Mouse (Mus musculus): ENCODE measurements around the gene Trim14. TPM values are rescaled to one million over a fixed set of nuclear protein-coding genes. Genes with fewer than 3 reads are reported as not detected.

Gene Trim14
- polyA plus RNA-seq, 1 experiment from 2014 or later, result 6.8 TPM

DNA sequence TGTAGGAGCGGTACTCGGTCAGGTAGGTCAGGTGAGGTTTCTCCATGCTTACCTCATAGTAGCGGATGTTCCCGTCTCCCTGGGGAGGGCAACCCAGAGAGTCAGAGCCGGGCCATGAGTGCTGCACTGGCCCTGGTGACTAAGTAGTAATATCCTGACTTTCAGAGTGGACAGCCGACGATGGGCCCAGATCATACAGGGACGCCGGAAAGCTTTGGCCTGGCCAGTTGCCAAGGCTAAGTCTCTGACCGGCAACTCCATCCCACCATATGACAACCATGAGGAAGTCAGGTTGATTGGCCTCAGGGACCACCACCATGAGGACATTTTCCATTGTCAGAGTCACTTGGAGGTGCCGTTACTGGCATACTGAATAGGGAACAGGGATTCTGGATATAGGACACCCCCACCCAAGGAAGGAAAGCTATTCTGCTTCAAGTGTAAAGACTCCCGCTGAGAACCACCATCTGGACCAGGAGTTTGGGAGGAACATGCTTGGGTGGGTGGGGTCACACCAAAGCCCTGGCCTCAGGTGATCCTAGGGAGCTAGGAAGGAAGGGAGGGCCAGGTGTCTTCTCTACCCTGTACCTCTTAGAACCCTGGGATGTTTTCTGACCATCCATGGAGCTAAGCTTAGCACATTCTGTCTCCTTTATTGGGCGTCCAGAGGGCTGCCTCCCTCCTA lies 7.6 kb upstream of the Trim14 start:
- H3K36me3 ChIP-seq, result no peaks in the 10 kb centered on the region
- ATAC-seq (ENCODE audit: low read depth) (no peak), DNase-seq (no peak)
- no peak overlapping the region for H3K9ac ChIP-seq
- H3K27me3 ChIP-seq, result peaks cover 1% of the 10 kb centered on the region
- H3K27ac ChIP-seq, result no peak overlapping the region
- 85% methylated on average over 13 of the region's 13 CpGs for WGBS (ENCODE audit: insufficient replicate concordance)
- H3K4me3 ChIP-seq (replicated peaks), result no peak overlapping the region
- peaks cover 11% of the 10 kb centered on the region for H3K4me1 ChIP-seq (replicated peaks)
- no peaks in the 10 kb centered on the region for H3K9me3 ChIP-seq (replicated peaks)
- no peak overlapping the region for H3K4me2 ChIP-seq

DNA sequence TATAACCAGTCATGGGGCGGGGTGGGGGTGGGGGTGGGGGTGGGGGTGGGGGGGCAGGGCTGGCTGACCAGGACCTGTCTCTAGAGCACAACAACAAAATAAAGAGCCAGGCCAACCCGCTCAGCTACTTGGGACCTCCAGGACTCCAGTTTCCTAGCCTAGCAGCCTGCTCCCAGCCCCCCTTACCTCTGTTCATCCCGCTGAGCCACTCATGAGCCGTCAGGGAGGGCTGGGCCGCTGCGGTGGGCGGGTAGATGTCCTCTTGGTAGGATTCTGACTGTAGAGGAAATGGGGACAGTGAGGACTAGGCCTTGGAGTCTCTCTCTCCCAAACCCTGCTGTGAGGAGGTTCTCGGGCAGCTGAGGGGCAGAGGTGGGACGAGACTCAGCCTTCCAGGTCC lies 5.8 kb upstream of the Trim14 start:
- H3K4me3 ChIP-seq (replicated peaks), result no peak overlapping the region
- no peak for ATAC-seq (ENCODE audit: low read depth)
- H3K36me3 ChIP-seq, result no peaks in the 10 kb centered on the region
- no peak overlapping the region for H3K4me2 ChIP-seq
- no peak for DNase-seq
- peaks cover 12% of the 10 kb centered on the region for H3K4me1 ChIP-seq (replicated peaks)
- H3K27me3 ChIP-seq, result peaks cover 14% of the 10 kb centered on the region
- H3K9me3 ChIP-seq (replicated peaks), result no peaks in the 10 kb centered on the region
- no peak overlapping the region for H3K9ac ChIP-seq
- H3K27ac ChIP-seq, result no peak overlapping the region
- WGBS (ENCODE audit: insufficient replicate concordance), result 59% methylated on average over 9 of the region's 9 CpGs

DNA sequence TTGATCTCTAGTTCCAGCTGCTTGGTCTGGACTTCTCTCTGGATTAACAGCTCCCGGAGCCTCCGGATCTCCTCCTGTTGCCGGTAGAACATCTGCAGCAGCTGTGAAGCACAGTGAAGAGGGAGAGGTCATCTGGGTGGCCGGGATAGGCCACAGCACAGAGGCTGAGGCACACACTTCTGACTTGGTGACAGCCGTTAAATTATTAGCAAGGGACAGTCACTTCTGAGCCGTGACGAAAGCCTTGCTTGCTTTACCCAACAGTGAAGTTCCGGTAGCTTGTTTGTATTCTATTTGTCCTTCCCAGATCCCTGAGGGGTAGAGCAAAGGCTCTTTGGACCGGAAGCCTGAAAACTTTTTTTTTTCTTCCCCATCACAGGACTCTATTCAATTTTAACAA lies 3.2 kb upstream of the Trim14 start:
- Histone ChIP-seq H3K9me3 (replicated peaks) (no peaks in the 10 kb centered on the region), H3K27me3 (peaks cover 39% of the 10 kb centered on the region), H3K4me1 (replicated peaks) (peaks cover 36% of the 10 kb centered on the region), H3K9ac (no peak overlapping the region), H3K4me3 (replicated peaks) (no peak overlapping the region), H3K36me3 (no peaks in the 10 kb centered on the region), H3K4me2 (no peak overlapping the region), H3K27ac (no peak overlapping the region)
- 72% methylated on average over 9 of the region's 9 CpGs for WGBS (ENCODE audit: insufficient replicate concordance)
- DNase-seq (no peak), ATAC-seq (ENCODE audit: low read depth) (no peak)

DNA sequence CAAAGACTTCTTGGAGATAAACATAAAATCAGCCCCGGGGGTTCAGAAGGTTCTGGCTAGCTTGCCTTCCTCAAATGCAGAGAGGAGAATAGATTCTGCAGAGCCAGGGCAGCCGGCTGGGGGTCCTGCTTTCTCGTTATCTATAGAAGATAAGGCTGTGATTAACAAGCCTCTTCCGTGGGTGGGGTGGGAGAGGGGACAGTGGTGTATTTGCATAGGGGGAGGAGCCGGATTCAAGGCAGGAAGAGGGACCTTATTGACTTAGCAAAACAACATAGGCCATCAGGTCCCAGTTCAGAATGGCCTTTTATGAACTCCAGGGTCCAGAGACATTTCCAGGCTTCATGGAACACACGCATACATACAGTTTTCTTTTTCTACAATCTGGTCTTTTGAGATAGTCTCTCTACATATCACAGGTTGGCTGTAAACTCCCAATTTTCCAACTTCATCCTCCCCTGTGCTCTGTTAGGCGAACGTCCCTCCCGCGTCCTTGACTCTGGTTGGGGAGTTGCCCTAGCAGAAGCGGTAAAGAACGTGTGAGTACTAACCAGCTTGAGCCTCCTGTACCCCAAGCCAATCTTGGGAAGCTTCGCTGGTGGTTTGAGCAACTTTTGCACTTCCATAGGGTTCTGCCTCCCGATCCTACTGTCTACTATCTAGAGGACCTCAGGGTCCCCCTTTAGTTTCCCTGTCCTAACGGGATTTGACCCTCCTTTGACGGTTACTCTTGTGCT lies 679 bp downstream of the Trim14 start:
- Histone ChIP-seq H3K9ac (peak overlapping the region; percentile 71), H3K4me2 (peak overlapping the region; percentile 84), H3K36me3 (0 out of 2 replicates have a peak, but pooled peaks cover 7% of the 10 kb centered on the region), H3K27me3 (peaks cover 56% of the 10 kb centered on the region), H3K9me3 (replicated peaks) (no peaks in the 10 kb centered on the region), H3K4me1 (replicated peaks) (peaks cover 30% of the 10 kb centered on the region), H3K4me3 (replicated peaks) (peak overlapping the region; percentile 67), H3K27ac (peak overlapping the region; percentile 75)
- WGBS (ENCODE audit: insufficient replicate concordance), result 2% methylated on average over 16 of the region's 16 CpGs
- peak; percentile 42 for ATAC-seq (ENCODE audit: low read depth)
- DNase-seq, result no peak

DNA sequence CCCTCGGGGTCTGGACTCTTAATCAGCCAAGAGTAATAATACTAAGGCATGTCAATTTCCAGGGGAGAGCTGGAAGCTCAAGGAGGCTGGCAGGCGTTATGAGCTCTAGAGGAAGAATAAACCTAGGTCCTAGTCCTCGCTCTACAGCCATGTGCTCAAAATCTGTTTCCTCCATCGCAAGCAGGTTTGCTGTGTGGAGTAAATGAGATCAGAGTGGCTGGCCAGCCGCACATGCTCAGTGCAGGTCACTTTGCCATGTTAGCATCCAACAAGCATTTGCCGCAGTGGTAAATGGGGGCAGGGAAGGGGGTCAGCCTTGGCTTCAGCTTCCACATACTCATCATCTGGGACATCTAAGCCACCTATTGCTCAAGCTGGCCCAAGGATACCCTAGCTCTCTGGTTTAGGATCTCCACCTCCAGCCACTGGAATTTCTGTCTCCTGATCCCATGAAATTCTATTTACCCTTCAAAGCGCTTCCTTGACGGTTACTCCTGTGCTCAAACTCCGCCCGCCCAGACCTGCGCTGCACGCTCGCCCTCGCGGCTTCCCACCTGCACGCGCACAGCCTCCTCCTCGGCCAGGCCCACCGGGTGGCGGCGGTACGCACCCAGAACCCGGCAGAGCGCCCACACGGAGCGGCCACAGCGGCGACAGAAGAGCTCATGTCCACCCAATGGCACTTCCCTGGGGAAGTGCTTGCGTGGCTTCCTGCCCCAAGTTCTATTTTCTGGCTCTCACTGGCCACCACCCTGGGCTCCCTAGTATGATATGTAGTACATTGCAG lies 1.8 kb downstream of the Trim14 start:
- 13% methylated on average over 29 of the region's 29 CpGs for WGBS (ENCODE audit: insufficient replicate concordance)
- DNase-seq (no peak), ATAC-seq (ENCODE audit: low read depth) (no peak)
- Histone ChIP-seq H3K27ac (0 out of 2 replicates have a peak overlapping the region, but pooled peaks have one; percentile 34), H3K9ac (peak overlapping the region; percentile 50; the same call in 1 of the 2 replicates), H3K27me3 (peaks cover 56% of the 10 kb centered on the region), H3K9me3 (replicated peaks) (no peaks in the 10 kb centered on the region), H3K4me3 (replicated peaks) (peak overlapping the region; percentile 67), H3K4me1 (replicated peaks) (peaks cover 36% of the 10 kb centered on the region), H3K36me3 (0 out of 2 replicates have a peak, but pooled peaks cover 7% of the 10 kb centered on the region), H3K4me2 (peak overlapping the region; percentile 84)

DNA sequence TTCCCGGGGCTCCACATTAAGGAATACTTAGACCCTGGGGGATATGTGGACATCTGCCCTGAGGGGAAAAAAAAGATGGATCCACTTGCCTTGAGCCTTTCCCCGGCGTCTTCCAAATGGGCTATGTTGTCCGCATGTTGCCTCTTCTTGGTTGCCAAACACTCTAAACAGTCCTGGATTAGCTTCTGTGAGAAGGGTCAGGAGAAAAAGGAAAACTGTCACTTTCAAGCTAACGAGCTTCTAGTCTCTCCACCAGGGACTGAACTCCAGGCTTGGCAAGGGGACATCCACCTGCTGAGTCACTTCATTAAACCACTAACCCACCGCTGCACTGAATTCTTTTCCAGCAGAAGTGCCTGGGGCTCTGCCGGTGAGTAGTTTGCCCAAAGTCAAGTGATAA lies 3.0 kb downstream of the Trim14 start:
- Histone ChIP-seq H3K27me3 (peaks cover 48% of the 10 kb centered on the region), H3K4me3 (replicated peaks) (no peak overlapping the region), H3K27ac (no peak overlapping the region), H3K4me2 (no peak overlapping the region), H3K36me3 (0 out of 2 replicates have a peak, but pooled peaks cover 7% of the 10 kb centered on the region), H3K9ac (no peak overlapping the region), H3K4me1 (replicated peaks) (peaks cover 48% of the 10 kb centered on the region), H3K9me3 (replicated peaks) (no peaks in the 10 kb centered on the region)
- 65% methylated on average over 7 of the region's 7 CpGs for WGBS (ENCODE audit: insufficient replicate concordance)
- DNase-seq, result no peak
- ATAC-seq (ENCODE audit: low read depth), result no peak

DNA sequence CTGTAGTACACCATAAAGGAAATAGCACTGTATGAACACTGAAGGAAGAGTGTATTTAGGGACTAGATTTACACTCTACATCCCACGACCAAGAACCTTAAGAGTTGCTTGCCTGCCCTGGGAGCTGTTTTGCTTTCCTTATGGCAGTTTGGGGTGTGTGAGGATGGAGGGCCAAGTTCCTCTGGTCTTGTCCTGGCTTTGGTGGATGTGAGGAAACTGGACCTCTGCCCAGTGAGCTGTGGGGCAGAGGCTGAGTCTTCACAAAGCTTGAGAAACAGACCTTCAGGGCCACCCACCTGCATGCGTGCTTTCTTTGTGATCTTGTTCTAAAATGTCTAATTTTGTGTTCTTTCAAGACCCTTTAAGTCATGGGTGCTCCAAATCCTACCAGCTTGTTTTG lies 3.4 kb downstream of the Trim14 start:
- Histone ChIP-seq H3K27ac (no peak overlapping the region), H3K36me3 (0 out of 2 replicates have a peak, but pooled peaks cover 7% of the 10 kb centered on the region), H3K27me3 (peaks cover 44% of the 10 kb centered on the region), H3K9me3 (replicated peaks) (no peaks in the 10 kb centered on the region), H3K4me2 (no peak overlapping the region), H3K4me1 (replicated peaks) (peaks cover 52% of the 10 kb centered on the region), H3K4me3 (replicated peaks) (no peak overlapping the region), H3K9ac (no peak overlapping the region)
- ATAC-seq (ENCODE audit: low read depth), result no peak
- WGBS (ENCODE audit: insufficient replicate concordance), result 58% methylated on average over 2 of the region's 2 CpGs
- DNase-seq, result no peak

DNA sequence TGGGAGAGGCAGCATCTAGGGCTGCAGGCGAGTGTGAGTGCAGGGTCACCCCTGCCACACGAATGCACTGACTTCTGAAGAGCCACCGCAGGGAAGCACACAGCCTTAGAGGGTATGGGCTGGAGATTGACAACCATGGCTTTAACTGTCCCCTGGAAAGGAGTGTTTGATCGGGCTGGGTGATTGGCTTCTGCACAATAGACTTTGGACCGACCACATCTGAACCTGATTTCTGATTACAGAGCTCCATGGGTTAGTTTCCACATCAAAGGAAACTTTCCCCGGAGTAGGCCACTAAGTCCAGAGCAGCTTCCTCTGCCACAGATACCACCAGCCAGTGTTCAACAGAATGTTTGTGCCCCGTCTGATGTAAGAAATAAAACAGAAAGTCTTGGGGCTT lies 6.2 kb downstream of the Trim14 start:
- Histone ChIP-seq H3K9me3 (replicated peaks) (no peaks in the 10 kb centered on the region), H3K27me3 (peaks cover 22% of the 10 kb centered on the region), H3K36me3 (0 out of 2 replicates have a peak, but pooled peaks cover 7% of the 10 kb centered on the region), H3K27ac (peak overlapping the region; percentile 56), H3K4me3 (replicated peaks) (no peak overlapping the region), H3K9ac (no peak overlapping the region), H3K4me1 (replicated peaks) (peaks cover 56% of the 10 kb centered on the region), H3K4me2 (peak overlapping the region; percentile 21; the same call in 1 of the 2 replicates)
- 62% methylated on average over 7 of the region's 7 CpGs for WGBS (ENCODE audit: insufficient replicate concordance)
- ATAC-seq (ENCODE audit: low read depth), result peak; percentile 28; the same call in 1 of the 2 replicates
- no peak for DNase-seq

DNA sequence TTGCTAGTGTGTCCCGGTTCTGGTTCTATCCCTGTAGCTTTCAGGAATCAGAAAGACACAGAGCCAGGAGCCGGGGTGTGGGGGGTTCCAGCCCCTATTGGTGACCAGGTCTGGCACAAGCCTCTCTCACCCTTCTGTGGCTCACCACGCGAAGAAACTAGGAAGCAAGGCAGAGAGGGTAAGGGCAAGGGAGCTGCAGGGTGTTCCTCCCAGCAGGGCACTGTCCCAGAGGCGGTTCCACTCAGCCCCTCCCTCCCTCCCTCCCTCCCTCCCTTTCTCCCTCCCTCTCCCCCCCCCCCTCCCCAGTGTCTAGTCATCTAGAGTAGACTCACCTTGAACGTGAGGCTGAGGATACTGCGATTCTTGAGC lies 8.4 kb downstream of the Trim14 start:
- H3K27ac ChIP-seq, result peak overlapping the region; percentile 94
- DNase-seq, result no peak
- H3K4me2 ChIP-seq, result peak overlapping the region; percentile 90
- H3K4me1 ChIP-seq (replicated peaks), result peaks cover 46% of the 10 kb centered on the region
- H3K4me3 ChIP-seq (replicated peaks), result peak overlapping the region; percentile 57
- H3K9ac ChIP-seq, result peak overlapping the region; percentile 67
- ATAC-seq (ENCODE audit: low read depth), result peak; percentile 82
- H3K27me3 ChIP-seq, result peaks cover 2% of the 10 kb centered on the region
- peaks cover 14% of the 10 kb centered on the region for H3K36me3 ChIP-seq
- no peaks in the 10 kb centered on the region for H3K9me3 ChIP-seq (replicated peaks)
- WGBS (ENCODE audit: insufficient replicate concordance), result under 1% methylated on average over 7 of the region's 7 CpGs

DNA sequence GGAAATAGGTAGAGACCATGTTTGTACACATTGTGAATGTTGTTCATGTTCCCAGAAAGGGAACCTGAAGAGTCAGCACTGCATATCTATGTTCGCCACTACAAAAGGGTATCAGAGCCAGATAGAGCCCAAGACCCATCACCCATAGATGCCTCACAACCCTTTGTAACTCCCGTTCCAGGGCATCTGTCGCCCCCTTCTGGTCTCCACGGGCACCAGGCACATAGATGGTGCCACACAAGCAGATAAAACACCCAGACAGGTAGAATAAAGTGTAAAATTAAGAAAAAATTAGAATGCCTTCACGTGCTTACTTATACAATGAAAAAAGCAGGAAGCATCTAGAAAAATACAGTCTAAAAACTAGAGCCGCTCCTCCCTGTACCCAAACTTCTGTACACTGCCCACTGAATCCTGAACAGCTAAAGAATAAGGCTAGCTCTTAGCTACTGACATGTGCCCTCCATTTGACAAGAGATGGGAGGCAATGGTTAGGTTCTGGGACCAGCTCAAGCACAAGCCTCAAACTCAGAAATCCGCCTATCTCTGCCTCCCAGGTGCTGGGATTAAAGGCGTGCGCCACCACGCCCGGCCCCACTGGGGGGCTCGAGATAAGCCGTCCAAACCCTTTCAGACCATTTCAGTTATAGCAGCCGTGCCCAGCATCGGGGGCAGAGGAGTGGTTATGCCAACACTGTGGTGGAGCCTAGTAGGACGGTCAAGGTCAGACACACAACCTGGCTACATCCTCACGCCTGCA lies 9.0 kb downstream of the Trim14 start:
- 20% methylated on average over 17 of the region's 17 CpGs for WGBS (ENCODE audit: insufficient replicate concordance)
- H3K27ac ChIP-seq, result peak overlapping the region; percentile 94
- ATAC-seq (ENCODE audit: low read depth) (peak; percentile 89), DNase-seq (peak; percentile 86)
- peaks cover 46% of the 10 kb centered on the region for H3K4me1 ChIP-seq (replicated peaks)
- peak overlapping the region; percentile 67 for H3K9ac ChIP-seq
- H3K4me3 ChIP-seq (replicated peaks), result peak overlapping the region; percentile 57
- H3K9me3 ChIP-seq (replicated peaks), result no peaks in the 10 kb centered on the region
- no peaks in the 10 kb centered on the region for H3K27me3 ChIP-seq
- H3K36me3 ChIP-seq, result peaks cover 17% of the 10 kb centered on the region
- peak overlapping the region; percentile 90 for H3K4me2 ChIP-seq

Measured in liver, embryonic 13.5 days (tissue).